ENCODE assay signal across 8 mouse cellular contexts in genomic region chr6:39344020-39344419, GRCm38 (mm10). TPM values are rescaled to one million over a fixed set of nuclear protein-coding genes. Genes with fewer than 3 reads are reported as not detected.
DNase-seq lines count a peak whose midpoint lies in the region; ATAC-seq lines count a peak whose summit lies in the region.

No protein-coding gene starts in this region.

- H3K9ac ChIP-seq in hindbrain, embryonic 13.5 days, result no peak overlapping the region

- WGBS in hindbrain, embryonic 13.5 days, result 29% methylated on average over 12 of the region's 12 CpGs

- H3K27ac ChIP-seq in hindbrain, embryonic 13.5 days, result no peak overlapping the region

- H3K4me3 ChIP-seq in hindbrain, embryonic 13.5 days, result no peak overlapping the region

- no peak overlapping the region for H3K4me2 ChIP-seq in hindbrain, embryonic 13.5 days

- ATAC-seq in hindbrain, embryonic 13.5 days (ENCODE audit: low FRiP score), result peak; percentile 78

- H3K9me3 ChIP-seq in hindbrain, embryonic 13.5 days, result no peaks in the 10 kb centered on the region

- H3K36me3 ChIP-seq in hindbrain, embryonic 13.5 days, result peaks cover 51% of the 10 kb centered on the region

- H3K4me1 ChIP-seq in hindbrain, embryonic 13.5 days (replicated peaks), result peaks cover 37% of the 10 kb centered on the region

- DNase-seq in Muller cell, postnatal 12 days (ENCODE audit: inconsistent ontology term), result peak; percentile 65
- DNase-seq in cerebellum, adult 9-11 months, result peak; percentile 83
- peak; percentile 57 to 75 for DNase-seq in frontal cortex, postnatal 10 days (ENCODE audit: low spot score in 2 of 2)
- DNase-seq in layer of hippocampus, postnatal 10 days (ENCODE audit: low spot score in 2 of 2), result peak; percentile 87 to 89
- peak; percentile 86 for DNase-seq in lung, postnatal 25 days (ENCODE audit: low spot score)
- peak; percentile 86 for DNase-seq in retina, embryonic 14.5 days (ENCODE audit: low spot score)
- peak; percentile 94 for DNase-seq in thymus, postnatal 4 days

- no peaks in the 10 kb centered on the region for H3K27me3 ChIP-seq in hindbrain, embryonic 13.5 days

RNA-seq across cellular contexts. Expression of gene Slc37a3, which starts 33.5 kb away (rescaled TPM):
- 63.1 and 63.2 TPM in 2 replicates for polyA plus RNA-seq in hindbrain, embryonic 13.5 days (2015; fragmentation: Nextera tagmentation; extraction: Ambion mirVana)
- 10 to 100 TPM; 74.6 to 85.4 TPM for total RNA-seq in layer of hippocampus, postnatal 10 days (2021)

RNA-seq across cellular contexts. Expression of gene Rab19, which starts 37.0 kb away (rescaled TPM):
- 0.25 and 0.34 TPM in 2 replicates for polyA plus RNA-seq in hindbrain, embryonic 13.5 days (2015; fragmentation: Nextera tagmentation; extraction: Ambion mirVana)
- total RNA-seq in layer of hippocampus, postnatal 10 days (2021), result not detected
